Mouse (Mus musculus) frontal cortex, adult 2 months (tissue): ENCODE measurements around the gene Gnb1l. TPM values are rescaled to one million over a fixed set of nuclear protein-coding genes. Genes with fewer than 3 reads are reported as not detected.

Source experiments
- DNase-seq, 2 experiments: peaks; one replicate each; pipeline ENCODE4 v3.0.0; 2022; ENCODE audit warnings: low spot score in 1 of 2; ENCODE audit errors: extremely low spot score in 1 of 2
- polyA plus RNA-seq: library from polyadenylated mRNA; depleted of rRNA; stranded (reverse); fragments of >200 nt; gene quantifications from 2 replicates; pipeline ENCODE4 v1.2.3, GENCODE M21; 2012

Gnb1l gene
- polyA plus RNA-seq, 1 experiment = 8.7 TPM

DNA sequence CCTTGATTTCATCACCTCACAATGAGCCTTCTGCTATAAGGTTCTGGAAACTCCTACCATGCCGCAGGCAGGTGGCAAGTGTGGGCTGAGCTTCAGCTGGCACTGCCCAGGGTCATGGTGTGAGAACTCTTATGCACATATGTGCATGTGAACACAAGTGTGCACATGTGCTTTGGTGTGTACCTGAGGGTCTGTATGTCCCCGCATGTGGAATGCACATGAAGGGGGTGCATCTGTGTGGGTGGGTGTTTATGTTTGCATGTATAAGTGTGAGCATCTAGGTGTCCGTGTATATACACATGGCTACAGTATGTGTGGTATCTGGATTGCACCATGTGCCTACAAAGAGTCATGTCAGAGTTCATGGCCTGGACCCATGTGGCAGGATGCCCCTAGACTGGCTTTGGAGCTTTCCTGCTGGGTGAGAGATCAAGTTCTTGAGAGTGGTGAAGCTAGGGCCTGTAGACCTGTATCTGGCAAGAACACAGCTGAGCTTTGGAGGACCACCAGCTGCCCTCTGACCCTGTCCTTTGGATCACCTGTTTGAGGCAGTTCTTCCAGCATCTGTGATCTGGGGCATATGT lies 39.0 kb downstream of the Gnb1l start:
- DNase-seq = no peak

DNA sequence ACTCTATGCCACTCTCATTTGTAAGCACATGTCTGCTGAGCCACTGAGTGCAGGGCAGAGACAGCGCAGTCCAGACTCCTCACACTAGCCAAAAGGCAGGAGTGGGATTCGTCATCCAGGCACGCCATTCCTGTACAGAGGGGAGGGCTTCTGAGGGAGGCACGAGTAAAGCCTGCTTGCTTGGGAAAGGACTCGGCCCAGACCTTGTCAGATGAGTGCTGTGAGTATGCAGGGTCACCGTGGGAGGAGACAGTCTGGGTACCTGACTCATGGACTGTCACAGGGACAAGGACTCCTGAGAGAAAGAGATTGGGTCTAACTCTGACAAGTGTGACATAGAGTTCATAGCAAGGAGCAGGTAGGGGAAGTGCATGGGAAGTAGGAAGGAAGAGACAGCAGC lies 40.8 kb downstream of the Gnb1l start:
- no peak for DNase-seq

DNA sequence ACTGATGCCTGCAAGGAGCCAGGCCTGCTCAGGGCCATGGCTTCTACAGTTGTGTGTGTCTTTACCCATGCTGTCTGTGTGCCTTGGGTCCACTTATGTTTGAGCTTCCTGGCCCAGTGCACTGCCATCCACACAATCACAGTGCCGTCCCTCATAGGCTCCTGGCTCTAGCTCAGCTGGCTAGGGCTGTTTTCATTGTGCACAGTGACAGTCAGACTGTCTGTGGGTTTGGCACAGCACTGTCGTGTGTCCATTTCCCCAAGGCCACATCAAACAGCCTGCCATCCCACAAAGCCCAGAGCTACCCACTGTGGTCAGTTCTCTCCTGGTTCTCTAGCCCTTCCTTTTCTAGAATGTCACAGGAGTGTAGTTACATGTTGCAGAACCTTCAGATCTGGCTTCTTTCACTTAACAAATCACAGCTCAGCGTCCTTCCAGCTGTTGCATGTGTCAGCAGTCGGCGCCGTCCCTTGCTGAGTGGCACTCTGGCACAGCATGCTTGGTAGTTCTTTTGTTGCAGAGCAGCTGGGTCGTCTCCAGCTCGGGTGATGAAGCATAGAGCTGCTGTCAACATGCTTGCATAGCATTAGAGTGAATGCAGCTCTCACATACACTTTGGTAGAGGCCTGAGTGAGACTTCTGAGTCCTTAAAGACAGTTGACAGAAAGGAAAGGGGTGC lies 44.8 kb downstream of the Gnb1l start:
- peak in 1 of 2 experiments; percentile 4 for DNase-seq

DNA sequence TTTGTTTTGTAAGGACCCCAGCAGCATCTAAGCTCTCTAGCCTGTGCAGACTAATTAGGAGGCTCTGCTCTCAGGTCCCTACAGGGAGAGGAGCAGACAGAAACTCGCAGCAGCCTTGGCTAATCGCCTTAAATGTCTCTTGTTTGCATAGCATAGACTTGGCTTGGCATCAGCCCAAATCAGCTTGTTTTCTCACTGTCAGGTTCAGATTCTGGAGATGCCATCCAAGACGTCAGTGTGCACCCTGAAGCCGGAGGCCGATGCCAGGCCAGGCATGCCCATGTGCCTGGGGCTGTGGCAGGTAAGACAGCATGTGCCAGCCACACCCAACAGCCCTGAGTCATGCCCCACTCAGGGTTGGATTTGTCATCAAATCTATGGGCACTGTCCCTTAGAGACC lies 49.4 kb downstream of the Gnb1l start:
- DNase-seq = no peak

DNA sequence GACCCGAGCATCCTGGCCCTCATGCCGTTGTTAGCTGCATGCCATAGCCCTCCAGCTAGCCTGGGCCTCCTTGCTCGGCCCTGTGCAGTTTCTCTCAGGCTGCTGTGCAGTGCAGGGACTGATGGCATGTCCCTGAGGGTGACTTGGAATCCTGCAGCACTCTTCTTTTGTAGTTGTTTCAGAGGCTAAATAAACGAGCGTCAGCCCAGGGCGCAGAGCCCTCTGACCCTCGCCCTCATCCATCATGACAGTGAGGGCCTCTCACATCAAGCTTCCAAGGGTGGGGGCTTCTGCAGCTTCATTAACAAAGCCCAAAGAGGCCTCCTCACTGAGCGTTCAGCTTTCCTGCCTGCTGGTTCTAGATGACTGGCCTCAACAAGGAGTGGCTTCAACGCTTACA lies 53.1 kb downstream of the Gnb1l start:
- DNase-seq = no peak

DNA sequence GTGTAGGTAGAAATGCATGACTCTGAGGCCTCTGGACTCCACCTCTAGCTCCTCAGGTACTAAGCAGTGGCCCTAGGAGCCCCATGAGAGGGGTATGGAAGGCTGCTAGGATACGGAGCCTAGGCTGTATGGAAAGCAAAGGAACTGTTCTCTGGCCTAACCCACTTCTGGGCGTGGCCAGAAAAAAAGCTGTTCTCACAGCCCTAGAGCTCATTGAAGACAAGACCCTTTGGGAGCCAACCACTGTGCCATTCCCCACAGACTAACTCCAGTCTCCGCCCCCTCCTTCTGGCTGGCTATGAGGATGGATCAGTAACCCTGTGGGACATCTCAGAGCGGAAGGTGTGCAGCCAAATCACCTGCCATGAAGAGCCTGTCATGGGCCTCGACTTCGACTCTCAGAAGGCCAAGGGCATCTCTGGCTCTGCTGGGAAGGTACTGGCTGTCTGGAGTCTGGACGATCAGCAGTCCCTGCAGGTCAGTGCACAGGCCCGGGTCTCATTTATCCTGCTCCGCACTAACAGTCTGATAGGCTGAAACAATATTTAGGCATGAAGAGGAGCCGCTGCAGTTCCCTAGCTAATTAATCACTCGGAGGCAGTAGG lies 53.7 kb downstream of the Gnb1l start:
- DNase-seq = no peak

DNA sequence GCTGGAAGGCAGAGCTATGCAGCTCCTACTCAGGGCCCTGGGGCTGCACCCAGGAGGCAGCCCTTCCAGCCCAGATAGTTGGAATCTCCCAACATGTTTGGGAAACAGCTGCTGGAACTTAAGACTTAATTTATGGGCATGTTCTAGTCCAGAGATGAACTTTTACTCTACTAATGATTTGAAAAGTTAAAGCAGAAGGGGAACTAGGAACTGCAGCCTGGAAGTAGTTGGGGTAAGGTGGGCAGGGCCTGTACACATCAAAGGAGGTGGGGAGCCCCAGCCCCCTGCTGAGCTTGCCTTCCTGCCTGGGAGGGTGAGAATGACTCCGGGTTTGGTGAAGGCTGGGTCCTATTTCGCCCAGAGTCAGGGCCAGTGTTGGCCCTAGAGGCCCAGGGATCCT lies 56.2 kb downstream of the Gnb1l start:
- DNase-seq = no peak

DNA sequence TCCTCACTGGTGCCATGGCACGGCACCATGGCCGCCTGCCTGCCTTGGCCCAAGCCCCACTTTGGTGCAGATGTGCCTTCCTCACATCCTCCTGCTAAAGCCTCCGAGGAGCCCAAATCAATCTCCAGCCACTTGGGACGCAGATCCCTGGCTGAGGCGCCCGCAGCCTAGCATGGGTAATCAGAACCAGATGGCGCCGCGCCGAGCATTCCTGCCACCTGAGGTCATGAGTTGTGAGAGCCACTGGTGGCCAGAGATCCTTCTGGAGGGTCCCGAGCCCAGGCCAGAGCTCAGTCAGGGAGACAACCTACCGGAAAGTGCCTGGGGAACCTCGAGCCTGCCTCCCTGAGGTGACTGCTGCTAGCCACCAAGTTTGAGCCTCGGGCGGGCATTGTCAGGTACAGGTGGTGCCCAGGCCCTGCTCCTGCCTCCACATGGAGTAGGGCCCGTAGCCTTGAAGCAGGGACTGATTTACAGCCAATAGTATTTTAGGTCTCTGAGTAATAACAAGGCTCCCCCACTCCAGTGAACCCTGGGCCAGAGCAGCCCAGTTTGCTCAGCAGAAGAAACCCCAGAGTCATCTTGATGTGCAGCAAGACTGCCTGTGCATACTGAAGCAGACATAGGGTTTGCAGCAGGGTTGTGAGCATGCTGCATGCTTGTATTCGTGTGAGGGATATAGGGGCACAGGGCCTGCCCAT lies 56.9 kb downstream of the Gnb1l start:
- DNase-seq = no peak

DNA sequence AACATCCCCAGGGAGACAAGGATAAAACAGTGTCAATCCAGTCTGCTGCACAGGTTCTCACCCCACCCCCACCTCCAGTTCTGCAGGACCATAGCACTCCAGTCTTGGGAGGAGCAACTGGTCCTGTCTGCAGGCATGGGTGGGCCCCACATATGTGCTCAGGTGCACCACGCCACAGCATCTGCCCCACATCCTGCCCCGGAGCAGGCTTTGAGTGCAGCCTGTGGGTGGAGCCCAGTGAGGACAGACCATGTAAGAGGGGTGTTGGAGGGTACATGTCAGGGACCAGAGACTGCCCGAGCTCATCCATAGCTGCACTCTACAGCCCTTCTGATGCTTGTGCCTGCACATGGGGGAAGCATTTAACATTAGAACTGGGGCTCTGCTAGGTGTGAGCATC lies 57.9 kb downstream of the Gnb1l start:
- no peak for DNase-seq

DNA sequence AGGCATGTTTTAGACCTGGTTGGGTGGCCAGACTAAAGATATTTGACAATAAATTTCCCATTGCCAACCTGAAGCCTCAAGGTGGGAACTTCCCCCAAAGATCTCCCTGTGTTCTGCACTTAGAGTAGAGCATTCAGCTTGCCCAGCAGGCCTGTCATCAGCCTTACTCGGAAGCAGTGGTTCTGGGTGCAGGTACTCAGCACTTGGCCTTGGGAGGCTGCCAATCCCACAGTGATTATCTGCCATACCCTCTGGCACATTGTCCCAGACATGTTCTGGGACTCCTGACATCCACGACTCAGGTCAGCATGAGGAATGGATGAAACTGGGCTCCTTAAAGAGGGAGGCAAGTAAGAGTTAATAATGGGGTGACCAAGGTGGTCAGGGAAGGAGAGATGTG lies 66.0 kb downstream of the Gnb1l start:
- DNase-seq = no peak

DNA sequence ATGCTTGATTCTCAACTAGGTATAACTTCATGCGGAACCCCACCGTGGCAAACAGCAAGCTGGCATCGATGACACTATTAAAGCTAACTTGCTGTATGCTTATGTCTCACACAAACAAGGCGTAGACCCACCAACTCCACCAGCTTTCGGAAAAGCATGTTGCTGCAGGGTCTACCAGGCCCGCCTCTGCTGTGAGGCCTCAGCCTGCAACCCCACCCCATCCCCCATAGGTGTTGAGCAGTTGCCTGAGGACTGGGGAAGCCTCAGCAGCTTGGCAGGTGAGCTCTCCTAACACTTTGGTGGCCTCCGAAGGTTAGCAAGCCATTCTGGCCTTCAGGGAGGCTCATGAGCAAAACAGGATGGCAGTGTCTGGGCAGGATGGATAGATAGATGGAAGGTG lies 70.1 kb downstream of the Gnb1l start:
- no peak for DNase-seq

DNA sequence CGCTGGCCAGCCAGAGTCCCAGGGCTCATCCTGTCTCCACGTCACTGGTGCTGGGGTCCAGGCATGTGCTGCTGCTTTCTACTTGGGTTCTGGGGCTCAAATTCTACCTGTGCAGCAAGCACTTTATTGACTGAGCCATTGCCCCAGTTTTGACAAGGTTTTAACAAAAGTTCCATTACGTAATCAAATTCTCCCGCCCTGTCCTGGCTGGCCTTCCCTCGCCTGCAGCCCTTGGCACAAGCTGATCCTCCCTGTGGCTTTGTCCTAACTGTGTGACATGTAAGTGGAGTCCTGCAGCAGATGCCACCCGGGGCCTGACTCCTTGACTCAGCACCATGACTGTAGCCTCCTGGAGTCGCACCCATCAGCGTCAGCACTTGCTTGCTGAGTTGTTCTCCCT lies 75.7 kb downstream of the Gnb1l start:
- no peak for DNase-seq

DNA sequence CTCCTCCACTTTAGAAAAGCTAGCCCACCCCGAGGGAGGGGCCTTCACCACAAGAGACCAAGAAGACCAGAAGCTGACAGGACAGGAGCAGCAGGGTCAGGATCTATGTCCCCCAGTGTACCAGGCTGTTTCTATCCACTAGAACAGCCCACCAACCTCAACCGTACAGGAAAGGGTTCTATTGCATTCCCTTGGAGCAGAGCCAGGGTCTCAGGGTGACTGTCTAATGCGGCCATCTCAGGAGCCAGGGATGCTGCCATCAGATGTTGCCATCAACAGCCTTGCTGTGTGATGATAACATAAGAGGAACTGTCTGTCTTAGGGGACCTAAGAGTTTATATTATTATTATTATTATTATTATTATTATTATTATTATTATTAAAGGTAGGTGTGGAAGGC lies 78.6 kb downstream of the Gnb1l start:
- DNase-seq = no peak

DNA sequence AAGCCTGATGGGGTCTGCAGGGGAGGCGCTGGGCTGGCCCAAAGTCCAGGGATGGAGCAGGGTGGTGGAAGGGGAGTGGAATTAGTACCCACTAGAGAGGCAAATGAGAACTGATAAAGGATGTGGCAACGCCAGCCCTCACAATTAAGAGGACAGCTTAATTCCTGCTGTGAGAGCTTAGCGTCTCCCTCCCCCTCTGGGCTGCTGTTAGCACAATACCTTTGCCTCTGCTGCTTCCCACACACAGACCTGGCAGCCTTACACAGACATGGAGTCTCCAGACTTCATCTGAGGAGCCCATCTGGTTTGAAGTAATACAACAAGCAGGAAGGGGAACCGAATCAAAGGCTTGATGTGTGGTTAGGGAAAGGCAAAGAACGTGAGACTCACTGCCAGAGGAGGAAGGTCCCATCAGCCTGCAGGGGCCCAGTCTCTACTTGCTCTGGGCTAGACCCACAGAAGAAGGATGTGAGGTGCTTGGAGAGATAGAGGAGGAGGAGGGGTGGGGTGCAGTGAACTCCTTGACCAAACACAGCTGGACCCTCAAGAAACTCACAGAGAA lies 79.2 kb downstream of the Gnb1l start:
- DNase-seq = no peak

DNA sequence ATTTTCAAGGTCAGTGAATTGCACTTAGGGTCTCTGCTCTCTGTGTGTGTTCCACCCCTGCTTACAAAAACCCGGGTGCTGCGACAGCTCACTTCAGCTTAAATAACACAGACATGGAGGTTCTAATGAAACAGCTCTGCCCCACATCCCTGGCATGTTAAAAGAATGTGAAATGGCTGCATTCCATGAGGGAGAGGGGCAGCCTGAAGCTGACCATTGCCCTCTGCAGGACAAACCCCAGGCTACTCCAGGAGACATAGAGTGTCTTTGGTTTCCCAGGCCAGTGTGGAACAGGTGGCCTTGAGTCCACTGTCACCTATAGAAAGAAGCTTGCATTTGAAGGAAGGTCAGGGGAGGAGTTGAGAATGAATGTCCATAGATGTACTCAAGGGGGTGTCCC lies 81.9 kb downstream of the Gnb1l start:
- DNase-seq = no peak

DNA sequence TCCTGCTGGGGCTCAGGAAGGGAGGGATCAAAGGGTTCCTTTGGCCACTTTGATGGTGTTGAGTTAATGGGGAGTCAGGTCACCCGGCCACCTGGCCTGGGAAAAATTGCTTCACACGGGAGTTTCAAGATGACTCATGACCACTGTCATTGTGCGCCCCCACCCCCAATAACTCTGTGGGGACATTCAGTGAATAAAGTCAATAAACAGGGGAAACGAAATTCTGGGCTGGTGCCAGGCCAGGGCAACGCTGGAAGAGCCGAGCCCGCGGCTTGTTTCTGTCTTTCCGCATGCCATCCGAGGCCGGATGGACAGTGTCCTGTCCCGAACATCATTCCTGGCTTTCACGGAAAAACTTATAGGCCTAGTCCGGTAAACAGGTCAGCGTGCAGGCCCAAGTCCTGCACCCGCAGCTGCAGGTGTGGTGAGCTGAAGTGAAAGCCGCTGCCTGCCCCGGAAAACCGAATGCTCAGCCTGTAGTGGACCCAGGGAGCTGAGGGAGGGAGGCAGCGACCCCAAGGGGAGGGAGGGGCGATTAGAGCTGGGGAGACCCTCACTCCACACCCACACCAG lies 82.6 kb downstream of the Gnb1l start:
- no peak for DNase-seq

DNA sequence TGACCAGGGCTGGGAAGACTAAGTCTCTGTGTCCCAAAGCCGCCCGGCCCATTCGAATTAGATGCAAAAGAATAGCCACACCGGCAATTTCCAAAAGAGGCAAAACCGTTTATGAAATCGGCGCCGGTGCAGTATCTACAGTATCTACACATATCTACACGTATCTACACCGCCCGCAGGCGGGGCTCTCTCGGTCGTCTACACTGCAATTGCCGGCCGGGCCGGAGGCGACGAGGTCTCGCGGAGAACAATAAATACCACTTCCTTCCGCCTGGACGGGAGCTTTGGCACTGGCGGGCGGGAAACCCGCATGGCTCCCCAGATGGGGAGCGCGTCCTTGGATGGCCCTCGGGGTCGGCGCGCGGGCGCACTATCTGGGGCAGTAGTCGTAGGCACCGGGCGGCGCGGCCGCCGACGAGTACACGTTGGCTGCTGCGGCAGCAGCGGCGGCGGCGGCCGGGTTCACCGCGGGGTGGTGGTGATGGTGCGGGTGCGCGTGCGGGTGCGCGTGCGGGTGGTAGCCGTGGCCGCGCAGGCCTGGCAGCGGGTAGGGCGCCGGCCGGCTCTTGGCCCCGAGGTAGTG lies 83.2 kb downstream of the Gnb1l start:
- DNase-seq = no peak

DNA sequence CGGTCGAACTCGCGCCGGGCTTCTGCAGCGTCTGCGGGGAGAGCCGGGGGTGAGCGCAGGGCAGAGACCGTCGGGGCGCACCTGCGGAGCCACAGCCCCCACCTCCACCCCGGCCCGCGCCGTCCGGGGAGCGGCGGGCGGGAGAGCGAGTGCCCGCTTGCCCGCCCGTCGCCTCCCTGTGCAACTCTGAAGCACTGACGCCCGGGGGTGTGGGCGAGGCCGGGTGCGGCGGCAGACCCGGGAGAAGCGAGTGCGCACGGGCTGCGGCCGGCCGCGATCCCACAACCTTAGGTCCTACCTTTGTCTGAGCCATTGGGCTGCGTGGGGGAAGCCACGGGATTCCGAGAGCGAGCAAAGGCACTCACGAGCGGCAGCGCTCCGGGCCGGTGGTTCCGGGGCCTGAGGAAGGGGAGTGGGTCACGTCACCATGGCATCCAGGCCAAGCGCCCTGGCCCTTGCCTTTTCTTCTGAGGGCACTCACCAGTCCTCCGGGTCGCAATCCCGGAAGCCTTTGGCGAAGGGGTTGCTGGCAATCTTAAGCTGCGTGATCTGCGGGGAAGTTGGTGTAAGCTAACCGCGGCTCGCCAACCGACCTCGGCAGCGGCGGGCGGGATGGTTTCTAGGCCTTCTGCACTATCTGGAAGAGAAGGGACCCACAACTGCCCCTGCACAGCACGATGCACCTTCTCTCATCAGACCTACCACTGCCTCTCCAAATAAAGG lies 84.1 kb downstream of the Gnb1l start:
- DNase-seq = no peak

DNA sequence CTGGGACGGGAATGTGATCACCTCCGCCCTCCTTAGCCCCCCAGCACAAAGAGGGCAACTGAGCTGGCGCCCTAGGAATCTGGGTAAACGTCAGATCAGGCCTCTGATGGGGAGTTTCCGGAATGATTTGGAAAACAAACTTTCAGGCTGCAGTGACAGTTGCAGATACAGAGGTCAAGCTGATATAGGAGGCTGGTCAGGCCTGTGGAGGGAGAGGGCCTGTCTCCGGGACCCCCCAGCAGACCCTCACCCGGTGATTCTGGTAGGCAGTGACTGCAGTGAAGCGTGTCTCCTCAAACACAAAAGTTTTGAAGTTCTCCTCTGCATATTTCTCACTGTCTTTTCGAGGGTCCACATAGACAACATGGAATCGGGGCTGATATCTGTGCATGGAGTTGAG lies 84.7 kb downstream of the Gnb1l start:
- DNase-seq = no peak

DNA sequence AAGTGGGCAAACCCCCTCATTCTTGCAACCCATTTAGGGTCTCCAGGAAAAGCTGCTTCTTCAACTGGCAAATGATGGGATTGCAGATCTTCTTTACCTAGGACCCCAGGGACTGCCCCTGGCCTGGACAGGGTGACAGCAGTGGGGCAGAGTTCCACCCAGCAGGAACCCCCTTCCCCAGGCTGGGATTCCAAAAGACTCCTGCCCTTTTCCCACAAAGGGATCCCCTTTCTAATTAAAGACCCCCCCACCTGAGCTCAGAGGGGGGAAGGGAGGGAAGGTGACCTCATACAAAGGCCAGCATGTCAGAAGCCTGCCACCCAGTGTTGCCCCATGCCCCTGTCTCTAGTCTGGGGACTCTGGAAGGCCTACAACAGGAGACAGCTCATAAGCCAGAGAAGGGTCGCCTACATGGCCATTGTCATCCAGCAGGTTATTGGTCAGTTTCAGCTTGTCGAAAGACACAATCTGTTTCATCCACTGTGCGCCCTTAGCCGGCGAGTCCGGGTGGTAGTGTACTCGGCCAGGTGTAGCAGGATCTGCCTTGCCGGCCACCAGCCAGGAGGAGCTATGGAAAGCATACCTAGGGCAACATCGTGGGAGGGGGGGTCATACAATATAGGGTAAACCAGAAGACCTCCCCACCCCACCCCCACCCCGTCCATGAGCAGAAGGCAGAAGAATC lies 85.3 kb downstream of the Gnb1l start:
- no peak for DNase-seq
